In the genomic region with DNA sequence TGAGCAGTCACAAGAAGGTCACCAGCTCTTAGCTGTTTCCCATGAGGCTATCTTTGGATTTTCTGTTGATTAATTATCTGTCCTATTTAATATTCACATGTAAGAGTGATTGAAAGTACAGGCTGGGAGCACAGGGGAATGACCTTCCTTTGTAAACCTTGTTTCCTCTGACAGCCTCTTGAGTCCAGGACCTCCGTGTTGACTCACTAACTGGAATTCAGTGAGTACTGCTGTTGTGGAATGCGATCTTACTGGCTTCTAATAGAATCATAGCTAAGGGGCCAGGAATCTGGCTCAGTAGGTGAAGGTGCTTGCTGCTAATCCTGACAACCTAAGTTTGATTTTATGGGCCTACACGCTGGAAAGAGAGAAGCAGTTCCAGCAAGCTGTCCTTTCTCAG, we compare ENCODE assay signal across 13 mouse cellular contexts.
DNase-seq lines count a peak whose midpoint lies in the region; ATAC-seq and TF ChIP-seq lines count a peak whose summit lies in the region.
"Had no signal": no experiment of that assay in that cellular context is flagged by ENCODE, and none has a peak within 500 bp of the region (broad histone marks: within the 10 kb centered on the region; RNA-seq: fewer than 3 reads in every experiment).

No protein-coding gene starts in this region.

- H3K9ac ChIP-seq in forebrain, embryonic 16.5 days (replicated peaks; ENCODE audit: low read depth, low read length), result no peak overlapping the region
- H3K9ac ChIP-seq: forebrain, embryonic 13.5 days; neural tube, embryonic 12.5 days had no signal

- no peaks in the 10 kb centered on the region for H3K36me3 ChIP-seq in kidney, adult 2 months (ENCODE audit: control insufficient read depth, insufficient read depth, low read length)
- no peaks in the 10 kb centered on the region for H3K36me3 ChIP-seq in forebrain, embryonic 16.5 days (ENCODE audit: control insufficient read depth, insufficient read depth)
- H3K36me3 ChIP-seq: neural tube, embryonic 12.5 days had no signal

- H3K4me1 ChIP-seq in kidney, adult 2 months (ENCODE audit: control insufficient read depth, insufficient read depth, low read length), result no peaks in the 10 kb centered on the region
- no peaks in the 10 kb centered on the region for H3K4me1 ChIP-seq in forebrain, embryonic 16.5 days (replicated peaks; ENCODE audit: control insufficient read depth, insufficient read depth, low read length)
- H3K4me1 ChIP-seq: forebrain, embryonic 13.5 days; megakaryocyte, embryonic 14.5 days; neural tube, embryonic 12.5 days had no signal

- H3K9me3 ChIP-seq in forebrain, embryonic 16.5 days (ENCODE audit: control insufficient read depth, low read length), result no peaks in the 10 kb centered on the region
- H3K9me3 ChIP-seq: forebrain, embryonic 13.5 days; megakaryocyte, embryonic 14.5 days; neural tube, embryonic 12.5 days had no signal

- no peak for ATAC-seq in forebrain, embryonic 16.5 days
- ATAC-seq: forebrain, embryonic 13.5 days; intestine, embryonic 16.5 days had no signal

- H3K4me2 ChIP-seq in forebrain, embryonic 16.5 days (ENCODE audit: low read length), result no peak overlapping the region
- H3K4me2 ChIP-seq: forebrain, embryonic 13.5 days; neural tube, embryonic 12.5 days had no signal

- intact Hi-C loops in heart, postnatal 10 days (cut with DNase I), result no loop called here

- H3K27ac ChIP-seq in kidney, adult 2 months (ENCODE audit: insufficient read depth, low read depth, low read length), result no peak overlapping the region
- no peak overlapping the region for H3K27ac ChIP-seq in forebrain, embryonic 16.5 days (ENCODE audit: low read length)
- H3K27ac ChIP-seq: forebrain, embryonic 13.5 days; neural tube, embryonic 12.5 days had no signal

- no peaks in the 10 kb centered on the region for H3K27me3 ChIP-seq in kidney, adult 2 months (replicated peaks; ENCODE audit: control insufficient read depth, insufficient read depth, low read length)
- no peaks in the 10 kb centered on the region for H3K27me3 ChIP-seq in forebrain, embryonic 16.5 days (replicated peaks; ENCODE audit: control insufficient read depth, insufficient read depth, low read length)
- H3K27me3 ChIP-seq: forebrain, embryonic 13.5 days; megakaryocyte, embryonic 14.5 days; neural tube, embryonic 12.5 days had no signal

- TF ChIP-seq POLR2A in kidney, adult 2 months (IDR thresholded peaks at IDR 0.05; ENCODE audit: low read depth, low read length), result no peak

- DNase-seq in kidney, adult 2 months, result peak; percentile 52
- DNase-seq in kidney, postnatal 10 days, result no peak
- peak; percentile 54 for DNase-seq in fibroblast of lung, adult 2 months (ENCODE audit: low read depth)
- peak; percentile 55 to 59 for DNase-seq in heart, postnatal 10 days
- peak; percentile 15 to 21 for DNase-seq in lung, postnatal 4 days
- no peak for DNase-seq in spleen, adult 18-20 months
- no peak for DNase-seq in cerebellum, adult 18-20 months
- DNase-seq: thymus, postnatal 36 days had no signal

- WGBS in kidney, adult 2 months, result 39% methylated on average over 3 of the region's 3 CpGs
- 79% methylated on average over 3 of the region's 3 CpGs for WGBS in forebrain, embryonic 16.5 days

- TF ChIP-seq CTCF in kidney, adult 2 months (conservative IDR thresholded peaks at IDR 0.05; ENCODE audit: insufficient read depth, insufficient read length, low read depth, low read length), result no peak

- no peak overlapping the region for H3K4me3 ChIP-seq in kidney, adult 2 months (ENCODE audit: insufficient read depth, low read depth, low read length)
- no peak overlapping the region for H3K4me3 ChIP-seq in forebrain, embryonic 16.5 days (replicated peaks; ENCODE audit: low read length)
- H3K4me3 ChIP-seq: forebrain, embryonic 13.5 days; megakaryocyte, embryonic 14.5 days; neural tube, embryonic 12.5 days had no signal

Comparison
In these comparisons a context has a peak if more than half of its experiments do, and no peak if none do; other contexts are left out.
1. DNase-seq: peak in kidney, adult 2 months (single experiment), fibroblast of lung, adult 2 months (single experiment), heart, postnatal 10 days (2 of 2) and lung, postnatal 4 days (2 of 2); none in kidney, postnatal 10 days (single experiment), spleen, adult 18-20 months (0 of 2) and cerebellum, adult 18-20 months (0 of 2).